Mouse (Mus musculus): ENCODE measurements at regions not wholly inside any gene's neighbourhood (a gene's known extent, or its start where the extent isn't known, plus 50 kb on each side); places are given as distances from the start of the nearest gene placed in this dataset.
"Not testable (repeated sequence)": the region's sequence is repeated elsewhere in the genome, so short reads cannot be mapped to it uniquely, and the experiment has no call there.

DNA sequence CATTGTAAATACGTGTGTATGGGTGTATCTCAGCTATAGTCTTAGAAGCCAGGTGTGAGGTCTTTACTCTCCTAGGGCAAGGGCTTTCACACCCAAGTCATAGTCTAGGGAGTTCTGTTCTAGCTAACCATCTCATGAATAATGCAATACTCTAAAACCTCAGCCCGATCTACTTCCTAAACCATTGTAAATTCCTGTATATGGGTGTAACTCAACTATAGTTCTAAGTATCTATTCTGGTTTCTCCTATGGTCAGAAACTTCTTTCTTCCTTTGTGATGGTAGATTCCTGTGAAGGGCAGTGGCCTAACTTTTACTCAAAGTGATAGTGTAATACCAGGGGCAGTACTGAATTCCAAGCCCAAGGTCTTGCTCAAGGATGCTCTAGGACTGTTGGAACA, 58.7 kb upstream of the Srd5a3 start:
- H3K4me1 ChIP-seq (ENCODE audit: control insufficient read depth, insufficient read depth); H3K9me3 ChIP-seq (replicated peaks; ENCODE audit: control insufficient read depth, low read length); ATAC-seq (ENCODE audit: insufficient read depth, low read depth); H3K36me3 ChIP-seq (replicated peaks; ENCODE audit: control insufficient read depth, insufficient read depth, low read length); H3K4me2 ChIP-seq (ENCODE audit: low read depth, low read length); H3K9ac ChIP-seq (replicated peaks; ENCODE audit: low read depth, low read length); H3K27ac ChIP-seq (ENCODE audit: low read depth); DNase-seq (ENCODE audit: low spot score); H3K4me3 ChIP-seq (ENCODE audit: low read depth, low read length); H3K27me3 ChIP-seq (ENCODE audit: control insufficient read depth, insufficient read depth, low read length): not testable (repeated sequence)
- 77% methylated on average over 2 of the region's 2 CpGs for WGBS

DNA sequence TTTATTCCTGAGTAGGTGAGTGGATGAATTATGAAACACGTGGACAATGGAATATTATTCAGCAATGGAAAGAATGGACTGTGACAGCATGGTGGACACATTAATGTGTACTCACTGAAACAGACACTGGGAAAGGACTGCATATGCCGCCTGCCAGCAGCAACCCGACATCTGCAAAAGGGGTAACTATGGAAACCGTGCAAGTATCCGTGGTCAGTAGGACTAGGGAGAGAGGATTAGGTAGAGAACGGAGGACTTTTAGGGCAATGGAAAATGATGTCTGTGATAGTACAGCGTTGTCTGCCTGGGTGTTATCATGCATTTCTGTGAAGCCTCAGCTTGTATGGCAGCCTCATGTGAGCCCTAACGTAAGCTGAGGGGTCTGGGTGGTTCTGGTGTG, 59.6 kb upstream of the Srd5a3 start:
- 78% methylated on average over 8 of the region's 8 CpGs for WGBS
- ATAC-seq (ENCODE audit: insufficient read depth, low read depth) (no peak), DNase-seq (ENCODE audit: low spot score) (no peak)
- 0 out of 2 replicates have a peak overlapping the region, but pooled peaks have one; percentile 36 for H3K27ac ChIP-seq (ENCODE audit: low read depth)
- no peaks in the 10 kb centered on the region for H3K9me3 ChIP-seq (replicated peaks; ENCODE audit: control insufficient read depth, low read length)
- H3K27me3 ChIP-seq (ENCODE audit: control insufficient read depth, insufficient read depth, low read length), result no peaks in the 10 kb centered on the region
- H3K4me1 ChIP-seq (ENCODE audit: control insufficient read depth, insufficient read depth), result no peaks in the 10 kb centered on the region
- H3K4me2 ChIP-seq (ENCODE audit: low read depth, low read length), result no peak overlapping the region
- TF ChIP-seq CTCF (IDR thresholded peaks at IDR 0.05; ENCODE audit: low read depth) (no peak), EP300 (IDR thresholded peaks at IDR 0.05; ENCODE audit: low read depth) (no peak)
- no peaks in the 10 kb centered on the region for H3K36me3 ChIP-seq (replicated peaks; ENCODE audit: control insufficient read depth, insufficient read depth, low read length)
- no peak overlapping the region for H3K9ac ChIP-seq (replicated peaks; ENCODE audit: low read depth, low read length)
- no peak overlapping the region for H3K4me3 ChIP-seq (ENCODE audit: low read depth, low read length)

DNA sequence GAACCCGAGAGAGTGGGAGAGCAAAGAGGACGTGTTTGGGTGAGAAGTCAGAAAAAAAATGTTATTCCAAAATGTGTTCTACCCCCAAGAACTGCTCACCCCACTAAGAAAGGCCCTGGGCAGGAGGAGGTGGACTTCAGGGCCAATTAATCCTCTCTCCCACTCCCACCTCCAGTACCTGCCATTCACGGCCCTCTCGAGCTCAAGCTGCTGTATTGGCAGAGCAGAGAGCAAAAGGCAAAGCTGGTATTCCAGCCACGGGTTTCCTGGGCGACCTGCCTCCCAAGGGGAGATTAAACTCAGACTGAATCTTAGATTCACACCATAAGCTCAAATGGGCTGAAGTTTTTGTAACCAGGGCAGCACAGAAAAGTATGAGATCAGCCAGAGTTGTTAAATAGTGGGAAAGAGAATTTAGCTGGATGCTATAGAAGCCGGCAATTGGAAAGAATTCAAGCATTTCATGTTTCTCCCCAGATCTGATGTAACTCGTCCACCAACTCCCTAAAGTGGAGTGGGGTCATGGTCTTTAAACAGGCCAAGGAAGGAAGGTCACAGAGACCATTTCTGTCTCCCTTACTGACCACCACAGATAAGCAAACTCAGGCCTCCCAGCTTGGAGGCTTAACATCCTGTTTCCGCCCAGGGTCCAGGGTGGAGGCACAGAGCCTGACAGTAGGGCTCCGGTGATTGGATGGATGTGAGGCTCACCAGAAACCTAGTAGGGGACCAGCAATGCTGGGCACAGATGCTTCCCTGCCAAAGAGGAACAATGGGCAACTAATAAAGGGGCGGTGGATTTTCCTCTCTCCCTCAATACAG, 60.7 kb upstream of the Srd5a3 start:
- Histone ChIP-seq H3K9ac (replicated peaks; ENCODE audit: low read depth, low read length) (no peak overlapping the region), H3K4me1 (ENCODE audit: control insufficient read depth, insufficient read depth) (no peaks in the 10 kb centered on the region), H3K36me3 (replicated peaks; ENCODE audit: control insufficient read depth, insufficient read depth, low read length) (no peaks in the 10 kb centered on the region), H3K9me3 (replicated peaks; ENCODE audit: control insufficient read depth, low read length) (no peaks in the 10 kb centered on the region), H3K27me3 (ENCODE audit: control insufficient read depth, insufficient read depth, low read length) (no peaks in the 10 kb centered on the region), H3K27ac (ENCODE audit: low read depth) (peak overlapping the region; percentile 73), H3K4me2 (ENCODE audit: low read depth, low read length) (no peak overlapping the region), H3K4me3 (ENCODE audit: low read depth, low read length) (no peak overlapping the region)
- ATAC-seq (ENCODE audit: insufficient read depth, low read depth) (peak; percentile 91), DNase-seq (ENCODE audit: low spot score) (peak; percentile 31)
- WGBS, result 52% methylated on average over 11 of the region's 11 CpGs
- TF ChIP-seq EP300 (IDR thresholded peaks at IDR 0.05; ENCODE audit: low read depth) (peak; percentile 82; the same call in 1 of the 2 replicates), CTCF (IDR thresholded peaks at IDR 0.05; ENCODE audit: low read depth) (no peak)

DNA sequence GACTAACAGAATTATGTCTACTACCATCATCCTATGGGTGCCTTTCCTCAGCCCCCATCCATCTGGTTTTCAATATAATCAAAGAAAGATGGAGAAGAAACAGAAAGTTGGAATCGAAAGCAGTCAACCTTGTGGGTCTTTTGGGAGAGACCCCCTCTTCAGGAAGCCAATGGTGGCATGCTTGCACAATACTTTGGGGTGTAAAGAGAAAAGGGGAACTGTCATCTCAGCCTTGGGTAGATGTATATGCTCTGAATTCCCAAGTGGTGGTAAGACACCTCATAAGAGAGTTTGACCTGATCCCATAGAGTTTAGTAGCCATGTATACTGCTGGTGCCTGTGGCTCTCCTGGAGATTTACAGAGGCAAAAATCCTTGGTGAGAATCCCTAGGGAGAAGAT, 61.6 kb upstream of the Srd5a3 start:
- TF ChIP-seq CTCF (IDR thresholded peaks at IDR 0.05; ENCODE audit: low read depth) (no peak), EP300 (IDR thresholded peaks at IDR 0.05; ENCODE audit: low read depth) (no peak)
- Histone ChIP-seq H3K36me3 (replicated peaks; ENCODE audit: control insufficient read depth, insufficient read depth, low read length) (no peaks in the 10 kb centered on the region), H3K4me2 (ENCODE audit: low read depth, low read length) (no peak overlapping the region), H3K4me3 (ENCODE audit: low read depth, low read length) (no peak overlapping the region), H3K9ac (replicated peaks; ENCODE audit: low read depth, low read length) (no peak overlapping the region), H3K27me3 (ENCODE audit: control insufficient read depth, insufficient read depth, low read length) (no peaks in the 10 kb centered on the region), H3K27ac (ENCODE audit: low read depth) (no peak overlapping the region), H3K9me3 (replicated peaks; ENCODE audit: control insufficient read depth, low read length) (no peaks in the 10 kb centered on the region), H3K4me1 (ENCODE audit: control insufficient read depth, insufficient read depth) (no peaks in the 10 kb centered on the region)
- 82% methylated on average over 1 of the region's 1 CpGs for WGBS
- no peak for DNase-seq (ENCODE audit: low spot score)
- ATAC-seq (ENCODE audit: insufficient read depth, low read depth), result no peak

GRCm38 (mm10) chr5:76076283-76076682, 63.8 kb upstream of the Srd5a3 start:
- Histone ChIP-seq H3K9me3 (replicated peaks; ENCODE audit: control insufficient read depth, low read length) (no peaks in the 10 kb centered on the region), H3K4me1 (ENCODE audit: control insufficient read depth, insufficient read depth) (no peaks in the 10 kb centered on the region), H3K9ac (replicated peaks; ENCODE audit: low read depth, low read length) (no peak overlapping the region), H3K27ac (ENCODE audit: low read depth) (no peak overlapping the region), H3K36me3 (replicated peaks; ENCODE audit: control insufficient read depth, insufficient read depth, low read length) (no peaks in the 10 kb centered on the region), H3K4me3 (ENCODE audit: low read depth, low read length) (no peak overlapping the region), H3K4me2 (ENCODE audit: low read depth, low read length) (no peak overlapping the region), H3K27me3 (ENCODE audit: control insufficient read depth, insufficient read depth, low read length) (no peaks in the 10 kb centered on the region)
- ATAC-seq (ENCODE audit: insufficient read depth, low read depth) (no peak), DNase-seq (ENCODE audit: low spot score) (no peak)
- 71% methylated on average over 7 of the region's 7 CpGs for WGBS
- no peak for TF ChIP-seq CTCF (IDR thresholded peaks at IDR 0.05; ENCODE audit: low read depth)
- no peak for TF ChIP-seq EP300 (IDR thresholded peaks at IDR 0.05; ENCODE audit: low read depth)

GRCm38 (mm10) chr5:76075401-76075800, 64.7 kb upstream of the Srd5a3 start:
- H3K9ac ChIP-seq (replicated peaks; ENCODE audit: low read depth, low read length), result no peak overlapping the region
- no peaks in the 10 kb centered on the region for H3K4me1 ChIP-seq (ENCODE audit: control insufficient read depth, insufficient read depth)
- no peaks in the 10 kb centered on the region for H3K9me3 ChIP-seq (replicated peaks; ENCODE audit: control insufficient read depth, low read length)
- H3K27ac ChIP-seq (ENCODE audit: low read depth), result no peak overlapping the region
- no peak overlapping the region for H3K4me2 ChIP-seq (ENCODE audit: low read depth, low read length)
- ATAC-seq (ENCODE audit: insufficient read depth, low read depth) (no peak), DNase-seq (ENCODE audit: low spot score) (no peak)
- H3K4me3 ChIP-seq (ENCODE audit: low read depth, low read length), result no peak overlapping the region
- H3K36me3 ChIP-seq (replicated peaks; ENCODE audit: control insufficient read depth, insufficient read depth, low read length), result no peaks in the 10 kb centered on the region
- H3K27me3 ChIP-seq (ENCODE audit: control insufficient read depth, insufficient read depth, low read length), result no peaks in the 10 kb centered on the region
- TF ChIP-seq EP300 (IDR thresholded peaks at IDR 0.05; ENCODE audit: low read depth) (no peak), CTCF (IDR thresholded peaks at IDR 0.05; ENCODE audit: low read depth) (no peak)
- 55% methylated on average over 8 of the region's 8 CpGs for WGBS

All from heart, postnatal 0 days (tissue).